Mouse (Mus musculus): ENCODE data around the gene Galnt2.

GRCm38 (mm10) chr8:124198230-124198629 lies 33.0 kb upstream of the Galnt2 start:
- TF ChIP-seq POLR2A (IDR thresholded peaks at IDR 0.05; ENCODE audit: control insufficient read depth, extremely low read depth, insufficient read depth, low read length, poor library complexity) (no peak), CTCF (IDR thresholded peaks at IDR 0.05; ENCODE audit: borderline replicate concordance, control insufficient read depth, extremely low read depth, insufficient read depth, low read length, poor library complexity) (no peak)
